Mouse (Mus musculus) 3T3-L1 (cell line): Measurements from ENCODE around the gene Dhrs2.

ENCODE experiments used
- DNase-seq: peaks from one replicate; pipeline ENCODE4 v3.0.0-alpha.2; 2015; ENCODE audit warnings: low read depth, low spot score

Gene Dhrs2

GRCm38 (mm10) chr14:55221707-55222106 is at the start of gene Dhrs2:
TSS of gene Dhrs2 (plus strand) at chr14:55222007.
- no peak for DNase-seq

- no peak for DNase-seq
Measured at GRCm38 (mm10) chr14:55174164-55174563, 47.6 kb upstream of the Dhrs2 start.

GRCm38 (mm10) chr14:55177274-55177673 is 44.5 kb upstream of the Dhrs2 start:
- peak; percentile 19 for DNase-seq

GRCm38 (mm10) chr14:55180951-55181350 is 40.9 kb upstream of the Dhrs2 start:
- DNase-seq = no peak

- no peak for DNase-seq
Measured at GRCm38 (mm10) chr14:55183231-55183630, 38.6 kb upstream of the Dhrs2 start.

- no peak for DNase-seq
Measured at GRCm38 (mm10) chr14:55184640-55185145, 37.1 kb upstream of the Dhrs2 start.

GRCm38 (mm10) chr14:55188491-55188890 is 33.3 kb upstream of the Dhrs2 start:
- DNase-seq = no peak

- DNase-seq = no peak
Measured at GRCm38 (mm10) chr14:55189351-55189769, 32.4 kb upstream of the Dhrs2 start.

GRCm38 (mm10) chr14:55193354-55193753 is 28.5 kb upstream of the Dhrs2 start:
- DNase-seq = no peak

- DNase-seq = no peak
Measured at GRCm38 (mm10) chr14:55193876-55194635, 27.8 kb upstream of the Dhrs2 start.

GRCm38 (mm10) chr14:55194786-55195185 is 27.0 kb upstream of the Dhrs2 start:
- no peak for DNase-seq

- no peak for DNase-seq
Measured at GRCm38 (mm10) chr14:55197121-55197520, 24.7 kb upstream of the Dhrs2 start.

GRCm38 (mm10) chr14:55198187-55198586 is 23.6 kb upstream of the Dhrs2 start:
- no peak for DNase-seq

GRCm38 (mm10) chr14:55204544-55204943 is 17.3 kb upstream of the Dhrs2 start:
- DNase-seq = no peak

- no peak for DNase-seq
Measured at GRCm38 (mm10) chr14:55205045-55205750, 16.6 kb upstream of the Dhrs2 start.

GRCm38 (mm10) chr14:55208306-55208705 is 13.5 kb upstream of the Dhrs2 start:
- DNase-seq = peak; percentile 25

- no peak for DNase-seq
Measured at GRCm38 (mm10) chr14:55213621-55214020, 8.2 kb upstream of the Dhrs2 start.

GRCm38 (mm10) chr14:55214507-55214906 is 7.3 kb upstream of the Dhrs2 start:
- peak; percentile 3 for DNase-seq

- DNase-seq = no peak
Measured at GRCm38 (mm10) chr14:55223172-55223571, 1.4 kb downstream of the Dhrs2 start.

GRCm38 (mm10) chr14:55234639-55235038 is 12.8 kb downstream of the Dhrs2 start:
- no peak for DNase-seq

GRCm38 (mm10) chr14:55236685-55237084 is 14.9 kb downstream of the Dhrs2 start:
- no peak for DNase-seq

- DNase-seq = no peak
Measured at GRCm38 (mm10) chr14:55242664-55243063, 20.9 kb downstream of the Dhrs2 start.

- no peak for DNase-seq
Measured at GRCm38 (mm10) chr14:55247181-55247580, 25.4 kb downstream of the Dhrs2 start.
